Mouse (Mus musculus) CH12.LX (cell line): ENCODE measurements around the gene Cdhr4. TPM values are rescaled to one million over a fixed set of nuclear protein-coding genes. Genes with fewer than 3 reads are reported as not detected.

Experiments used
- DNase-seq: peaks from one replicate; pipeline ENCODE4 v3.0.0-alpha.2; 2013; ENCODE audit errors: extremely low read depth
- H3K27ac ChIP-seq: 2 replicates; pipeline ENCODE4 v1.5.1; 2012; ENCODE audit warnings: low read depth, mild to moderate bottlenecking, control low read depth, moderate library complexity; ENCODE audit not compliant: insufficient read depth
- H3K27me3 ChIP-seq: replicated peaks from 2 replicates; pipeline ENCODE3; 2012; ENCODE audit warnings: inconsistent platforms
- H3K36me3 ChIP-seq, 2 experiments: replicated peaks in 1 of 2; 2 replicates each; pipeline versions ENCODE3 to v1.6.1; 2012; ENCODE audit warnings: inconsistent platforms in 1 of 2, low read length in 1 of 2, mild to moderate bottlenecking in 1 of 2, mixed read lengths in 1 of 2, moderate library complexity in 1 of 2; ENCODE audit not compliant: control insufficient read depth in 1 of 2, insufficient read depth in 1 of 2
- H3K4me1 ChIP-seq, 2 experiments: 2 replicates each; pipeline ENCODE4 v1.6.1; 2012; ENCODE audit warnings: inconsistent platforms in 1 of 2, moderate library complexity in 1 of 2; ENCODE audit not compliant: insufficient read depth in 2 of 2, control insufficient read depth in 1 of 2
- H3K4me2 ChIP-seq: 2 replicates; pipeline ENCODE4 v1.6.1; 2012; ENCODE audit warnings: low read depth, mild to moderate bottlenecking, control low read depth; ENCODE audit not compliant: poor library complexity, insufficient read depth, severe bottlenecking
- H3K4me3 ChIP-seq, 3 experiments: fragments of 150-350 bp in 1 of 3; sonication (generic) in 1 of 3; replicated peaks in 1 of 3; 2 replicates each; pipeline versions ENCODE3 to v1.5.1; 2011 to 2012; ENCODE audit warnings: low read depth in 2 of 3, low read length in 2 of 3, mild to moderate bottlenecking in 2 of 3, moderate library complexity in 2 of 3, control low read depth in 1 of 3, improper control_type of control experiment in 1 of 3, inconsistent platforms in 1 of 3, mixed read lengths in 1 of 3; ENCODE audit not compliant: poor library complexity in 1 of 3
- H3K79me2 ChIP-seq: replicated peaks from 2 replicates; pipeline ENCODE4 v1.6.1; 2012; ENCODE audit warnings: mild to moderate bottlenecking, moderate library complexity; ENCODE audit not compliant: control insufficient read depth, poor library complexity, insufficient read depth, severe bottlenecking; ENCODE audit errors: extremely low read depth
- H3K9ac ChIP-seq: 2 replicates; pipeline ENCODE4 v1.6.1; 2012; ENCODE audit warnings: low read depth, mild to moderate bottlenecking, control low read depth, moderate library complexity; ENCODE audit not compliant: insufficient read depth
- H3K9me3 ChIP-seq: replicated peaks from 2 replicates; pipeline ENCODE3; 2012; ENCODE audit warnings: low read length, inconsistent platforms, mixed read lengths
- BHLHE40 ChIP-seq: IDR thresholded peaks from 2 replicates; pipeline ENCODE4 v1.6.1; 2011; ENCODE audit warnings: mild to moderate bottlenecking, low read depth, low read length, improper control_type of control experiment
- CHD1 ChIP-seq: IDR thresholded peaks from 2 replicates; pipeline ENCODE4 v1.6.1; 2012; ENCODE audit warnings: low read depth, low read length, improper control_type of control experiment, inconsistent platforms
- CTCF ChIP-seq, 2 experiments: IDR thresholded peaks in 1 of 2; conservative IDR thresholded peaks in 1 of 2; 2 replicates each; pipeline ENCODE4 v1.5.1; 2011 to 2012; ENCODE audit warnings: low read depth in 2 of 2, low read length in 2 of 2, improper control_type of control experiment in 1 of 2, inconsistent platforms in 1 of 2, mild to moderate bottlenecking in 1 of 2, moderate library complexity in 1 of 2
- JUN ChIP-seq: IDR thresholded peaks from 2 replicates; pipeline ENCODE4 v1.6.1; 2011; ENCODE audit warnings: low read depth, mild to moderate bottlenecking, low read length, improper control_type of control experiment, moderate library complexity; ENCODE audit not compliant: insufficient read depth
- KAT2A ChIP-seq: IDR thresholded peaks from 2 replicates; pipeline ENCODE4 v1.6.1; 2012; ENCODE audit warnings: low read length, improper control_type of control experiment, inconsistent platforms; ENCODE audit not compliant: insufficient replicate concordance
- MAFK ChIP-seq: IDR thresholded peaks from 2 replicates; pipeline ENCODE4 v1.6.1; 2011; ENCODE audit warnings: low read length, improper control_type of control experiment; ENCODE audit not compliant: insufficient replicate concordance
- MAX ChIP-seq: IDR thresholded peaks from 2 replicates; pipeline ENCODE4 v1.6.1; 2011; ENCODE audit warnings: low read length, improper control_type of control experiment
- MAZ ChIP-seq: IDR thresholded peaks from 2 replicates; pipeline ENCODE4 v1.6.1; 2012; ENCODE audit warnings: low read depth, mild to moderate bottlenecking, inconsistent platforms, low read length, improper control_type of control experiment, moderate library complexity
- MEF2A ChIP-seq: IDR thresholded peaks from 2 replicates; pipeline ENCODE4 v1.6.1; 2014; ENCODE audit warnings: low read depth, mild to moderate bottlenecking, inconsistent platforms, low read length, improper control_type of control experiment, borderline replicate concordance
- MXI1 ChIP-seq: IDR thresholded peaks from 2 replicates; pipeline ENCODE4 v1.6.1; 2011; ENCODE audit warnings: mild to moderate bottlenecking, low read depth, low read length, improper control_type of control experiment
- MYC ChIP-seq: IDR thresholded peaks from 2 replicates; pipeline ENCODE4 v1.6.1; 2011; ENCODE audit warnings: low read depth, mild to moderate bottlenecking, improper control_type of control experiment, low read length
- NELFE ChIP-seq: IDR thresholded peaks from 2 replicates; pipeline ENCODE4 v1.6.1; 2011; ENCODE audit warnings: low read depth, low read length, improper control_type of control experiment
- NRF1 ChIP-seq: IDR thresholded peaks from 2 replicates; pipeline ENCODE4 v1.6.1; 2014; ENCODE audit warnings: low read depth, mild to moderate bottlenecking, inconsistent platforms, low read length, improper control_type of control experiment, moderate library complexity
- PAX5 ChIP-seq: IDR thresholded peaks from 2 replicates; pipeline ENCODE4 v1.6.1; 2012; ENCODE audit warnings: low read length, inconsistent platforms, mixed read lengths
- RAD21 ChIP-seq: IDR thresholded peaks from 2 replicates; pipeline ENCODE4 v1.6.1; 2011; ENCODE audit warnings: low read depth, mild to moderate bottlenecking, low read length, improper control_type of control experiment, moderate library complexity
- SMC3 ChIP-seq: IDR thresholded peaks from 2 replicates; pipeline ENCODE4 v1.6.1; 2011; ENCODE audit warnings: low read depth, low read length, improper control_type of control experiment
- ZC3H11A ChIP-seq: IDR thresholded peaks from 2 replicates; pipeline ENCODE4 v1.6.1; 2012; ENCODE audit warnings: low read depth, mild to moderate bottlenecking, inconsistent platforms, low read length, improper control_type of control experiment
- ZKSCAN1 ChIP-seq: IDR thresholded peaks from 2 replicates; pipeline ENCODE4 v1.6.1; 2012; ENCODE audit warnings: low read depth, inconsistent platforms, low read length, improper control_type of control experiment, borderline replicate concordance
- ZMIZ1 ChIP-seq: IDR thresholded peaks from 2 replicates; pipeline ENCODE4 v1.6.1; 2012; ENCODE audit warnings: low read depth, mild to moderate bottlenecking, inconsistent platforms, low read length, improper control_type of control experiment
- dilution Hi-C: fragments of 300-500 bp; cut with MboI; formaldehyde crosslinking; loops from 2 replicates; pipeline ENCODE4 v1.14.3; 2020; ENCODE audit warnings: low sequenced_read_pairs; ENCODE audit not compliant: extremely low pct_unique_long_range_greater_than_20kb, extremely low pct_ligation_motif_present
- in situ Hi-C: fragments of 300-500 bp; cut with MboI; formaldehyde crosslinking; loops from 3 replicates; pipeline ENCODE4 v1.14.3; 2019; ENCODE audit warnings: low sequenced_read_pairs, low pct_ligation_motif_present, low pct_unique_long_range_greater_than_20kb, mixed read lengths
- polyA plus RNA-seq: library from polyadenylated mRNA; unstranded; fragments of >175 nt; gene quantifications from 2 replicates; pipeline ENCODE4 v1.2.1, GENCODE M21; 2012; ENCODE audit warnings: low read depth; ENCODE audit not compliant: insufficient read length
- total RNA-seq, 2 experiments: library from RNA; depleted of rRNA; stranded (reverse); fragments of 300-350 nt in 1 of 2; fragments of >200 nt in 1 of 2; gene quantifications; 2 replicates each; pipeline ENCODE4 v1.2.3; 2012 to 2014

The Cdhr4 gene
- total and polyA plus RNA-seq, 3 experiments: 0.35 to 0.79 TPM; not detected in 1

- Histone ChIP-seq H3K9ac (no peak overlapping the region), H3K27me3 (no peaks in the 10 kb centered on the region), H3K4me1 (peaks cover 0 to 13% of the 10 kb centered on the region in 2 experiments; a peak in 2 of 4 replicates), H3K36me3 (no peaks in the 10 kb centered on the region), H3K4me3 (no peak overlapping the region), H3K4me2 (no peak overlapping the region), H3K79me2 (no peaks in the 10 kb centered on the region), H3K9me3 (no peaks in the 10 kb centered on the region), H3K27ac (no peak overlapping the region)
- in situ Hi-C loops: no loop called here
- dilution Hi-C loops: no loop called here
- TF ChIP-seq ZMIZ1 (no peak), MYC (no peak), MAX (no peak), RAD21 (no peak), CTCF (conservative IDR thresholded peaks at IDR 0.05 in 1 of 2, IDR thresholded peaks at IDR 0.05 in 1 of 2; ENCODE audit: low read depth in 2 of 2, low read length in 2 of 2) (no peak), ZC3H11A (no peak), MAFK (no peak), SMC3 (no peak), NELFE (no peak), MEF2A (no peak), CHD1 (no peak), BHLHE40 (no peak), KAT2A (no peak)
- DNase-seq: no peak
Observed at GRCm38 (mm10) chr9:107993013-107993412, 716 bp downstream of the Cdhr4 start.

- Histone ChIP-seq H3K9ac (no peak overlapping the region), H3K4me2 (no peak overlapping the region), H3K27ac (no peak overlapping the region), H3K36me3 (no peaks in the 10 kb centered on the region), H3K4me1 (peaks cover 0 to 13% of the 10 kb centered on the region in 2 experiments; a peak in 2 of 4 replicates), H3K9me3 (no peaks in the 10 kb centered on the region), H3K4me3 (no peak overlapping the region), H3K79me2 (no peaks in the 10 kb centered on the region), H3K27me3 (no peaks in the 10 kb centered on the region)
- no peak for TF ChIP-seq SMC3
- no peak for TF ChIP-seq MXI1
- TF ChIP-seq BHLHE40: no peak
- TF ChIP-seq MAZ: no peak
- TF ChIP-seq JUN: no peak
- no peak for TF ChIP-seq RAD21
- no peak for TF ChIP-seq MAFK
- no peak for TF ChIP-seq ZKSCAN1
- TF ChIP-seq PAX5: no peak
- TF ChIP-seq MYC: no peak
- TF ChIP-seq ZC3H11A: no peak
- no peak for TF ChIP-seq ZMIZ1
- TF ChIP-seq NRF1: no peak
- TF ChIP-seq CTCF (conservative IDR thresholded peaks at IDR 0.05 in 1 of 2, IDR thresholded peaks at IDR 0.05 in 1 of 2; ENCODE audit: low read depth in 2 of 2, low read length in 2 of 2): no peak
- no peak for TF ChIP-seq CHD1
- no peak for DNase-seq
- in situ Hi-C loops (no loop called here), dilution Hi-C loops (no loop called here)
Observed at GRCm38 (mm10) chr9:107994464-107994863, 2.2 kb downstream of the Cdhr4 start.
